Mouse (Mus musculus): ENCODE results near the gene Thada. TPM values are rescaled to one million over a fixed set of nuclear protein-coding genes. Genes with fewer than 3 reads are reported as not detected.

Thada gene
- polyA plus RNA-seq (2015; fragmentation: Nextera tagmentation; extraction: Ambion mirVana), result 2.3 and 2.8 TPM in 2 replicates

- no peaks in the 10 kb centered on the region for H3K36me3 ChIP-seq (ENCODE audit: insufficient read depth, low read length)
- peak within 1 kb of the TSS; percentile 66 for H3K4me3 ChIP-seq (ENCODE audit: low read depth, low read length)
- TF ChIP-seq CTCF (IDR thresholded peaks at IDR 0.05), result no peak; the same call in 1 of the 2 replicates
- TF ChIP-seq EP300 (IDR thresholded peaks at IDR 0.05), result peak; percentile 85
- WGBS, result under 1% methylated on average over 57 of the region's 67 CpGs
- peak; percentile 98 for DNase-seq (ENCODE audit: low spot score)
- H3K9ac ChIP-seq (replicated peaks; ENCODE audit: low read depth), result peak within 1 kb of the TSS; percentile 74
- H3K4me1 ChIP-seq (ENCODE audit: insufficient read depth, low read depth, low read length), result peaks cover 3% of the 10 kb centered on the region; the same call in 1 of the 2 replicates
- peak; percentile 98 for ATAC-seq
- H3K9me3 ChIP-seq (ENCODE audit: low read length), result no peaks in the 10 kb centered on the region
- H3K4me2 ChIP-seq (replicated peaks; ENCODE audit: low read depth, low read length), result peak within 1 kb of the TSS; percentile 88
- no peaks in the 10 kb centered on the region for H3K27me3 ChIP-seq (replicated peaks; ENCODE audit: insufficient read depth, low read length)
- peak within 1 kb of the TSS; percentile 77 for H3K27ac ChIP-seq (ENCODE audit: low read length)
Measured at GRCm38 (mm10) chr17:84465753-84466608, at the start of gene Thada. Gene Thada, minus strand, starts transcription at chr17:84466205.

- ATAC-seq, result peak; percentile 56
- Histone ChIP-seq H3K4me3 (ENCODE audit: low read depth, low read length) (peak overlapping the region; percentile 82), H3K36me3 (ENCODE audit: insufficient read depth, low read length) (no peaks in the 10 kb centered on the region), H3K27ac (ENCODE audit: low read length) (peak overlapping the region; percentile 90), H3K4me1 (ENCODE audit: insufficient read depth, low read depth, low read length) (no peaks in the 10 kb centered on the region), H3K9me3 (ENCODE audit: low read length) (no peaks in the 10 kb centered on the region), H3K4me2 (replicated peaks; ENCODE audit: low read depth, low read length) (peak overlapping the region; percentile 86), H3K27me3 (replicated peaks; ENCODE audit: insufficient read depth, low read length) (no peaks in the 10 kb centered on the region), H3K9ac (replicated peaks; ENCODE audit: low read depth) (peak overlapping the region; percentile 58)
- peak; percentile 67 for DNase-seq (ENCODE audit: low spot score)
- TF ChIP-seq EP300 (IDR thresholded peaks at IDR 0.05) (no peak), CTCF (IDR thresholded peaks at IDR 0.05) (0 out of 2 replicates have a peak, but pooled peaks have one; percentile 34)
- WGBS, result 5% methylated on average over 4 of the region's 4 CpGs
Measured at GRCm38 (mm10) chr17:84512516-84513085, 46.6 kb upstream of the Thada start.

GRCm38 (mm10) chr17:84511682-84512515, 45.9 kb upstream of the Thada start, which contains the start of gene Plekhh2:
Gene Plekhh2, plus strand, starts transcription at chr17:84511895.
- Histone ChIP-seq H3K9me3 (ENCODE audit: low read length) (no peaks in the 10 kb centered on the region), H3K27me3 (replicated peaks; ENCODE audit: insufficient read depth, low read length) (no peaks in the 10 kb centered on the region), H3K27ac (ENCODE audit: low read length) (peak within 1 kb of the TSS; percentile 90), H3K4me2 (replicated peaks; ENCODE audit: low read depth, low read length) (peak within 1 kb of the TSS; percentile 86), H3K36me3 (ENCODE audit: insufficient read depth, low read length) (no peaks in the 10 kb centered on the region), H3K9ac (replicated peaks; ENCODE audit: low read depth) (peak within 1 kb of the TSS; percentile 58), H3K4me3 (ENCODE audit: low read depth, low read length) (peak within 1 kb of the TSS; percentile 82), H3K4me1 (ENCODE audit: insufficient read depth, low read depth, low read length) (no peaks in the 10 kb centered on the region)
- TF ChIP-seq EP300 (IDR thresholded peaks at IDR 0.05) (no peak), CTCF (IDR thresholded peaks at IDR 0.05) (peak; percentile 53)
- ATAC-seq, result peak; percentile 91
- 3% methylated on average over 62 of the region's 79 CpGs for WGBS
- DNase-seq (ENCODE audit: low spot score), result peak; percentile 90

- ATAC-seq, result peak; percentile 13
- no peaks in the 10 kb centered on the region for H3K4me1 ChIP-seq (ENCODE audit: insufficient read depth, low read depth, low read length)
- no peaks in the 10 kb centered on the region for H3K36me3 ChIP-seq (ENCODE audit: insufficient read depth, low read length)
- peak overlapping the region; percentile 82 for H3K4me3 ChIP-seq (ENCODE audit: low read depth, low read length)
- DNase-seq (ENCODE audit: low spot score), result peak; percentile 82
- no peak for TF ChIP-seq CTCF (IDR thresholded peaks at IDR 0.05)
- TF ChIP-seq EP300 (IDR thresholded peaks at IDR 0.05), result no peak
- H3K9me3 ChIP-seq (ENCODE audit: low read length), result no peaks in the 10 kb centered on the region
- WGBS, result 25% methylated on average over 11 of the region's 11 CpGs
- H3K4me2 ChIP-seq (replicated peaks; ENCODE audit: low read depth, low read length), result peak overlapping the region; percentile 86
- peak overlapping the region; percentile 90 for H3K27ac ChIP-seq (ENCODE audit: low read length)
- no peaks in the 10 kb centered on the region for H3K27me3 ChIP-seq (replicated peaks; ENCODE audit: insufficient read depth, low read length)
- H3K9ac ChIP-seq (replicated peaks; ENCODE audit: low read depth), result no peak overlapping the region
Measured at GRCm38 (mm10) chr17:84510961-84511639, 45.1 kb upstream of the Thada start.

GRCm38 (mm10) chr17:84510355-84510754, 44.4 kb upstream of the Thada start:
- H3K4me2 ChIP-seq (replicated peaks; ENCODE audit: low read depth, low read length), result no peak overlapping the region
- WGBS, result 39% methylated on average over 5 of the region's 5 CpGs
- H3K9ac ChIP-seq (replicated peaks; ENCODE audit: low read depth), result no peak overlapping the region
- ATAC-seq (peak; percentile 50), DNase-seq (ENCODE audit: low spot score) (peak; percentile 91)
- no peaks in the 10 kb centered on the region for H3K27me3 ChIP-seq (replicated peaks; ENCODE audit: insufficient read depth, low read length)
- no peaks in the 10 kb centered on the region for H3K4me1 ChIP-seq (ENCODE audit: insufficient read depth, low read depth, low read length)
- H3K4me3 ChIP-seq (ENCODE audit: low read depth, low read length), result no peak overlapping the region
- H3K36me3 ChIP-seq (ENCODE audit: insufficient read depth, low read length), result no peaks in the 10 kb centered on the region
- 0 out of 2 replicates have a peak overlapping the region, but pooled peaks have one; percentile 90 for H3K27ac ChIP-seq (ENCODE audit: low read length)
- TF ChIP-seq EP300 (IDR thresholded peaks at IDR 0.05) (no peak; the same call in 1 of the 2 replicates), CTCF (IDR thresholded peaks at IDR 0.05) (no peak)
- no peaks in the 10 kb centered on the region for H3K9me3 ChIP-seq (ENCODE audit: low read length)
